Mouse (Mus musculus): ENCODE data around the gene Ppil4. TPM values are rescaled to one million over a fixed set of nuclear protein-coding genes. Genes with fewer than 3 reads are reported as not detected.

Gene Ppil4
- total and polyA plus RNA-seq, 3 experiments, result 30.5 to 86.3 (median 34.7) TPM

DNA sequence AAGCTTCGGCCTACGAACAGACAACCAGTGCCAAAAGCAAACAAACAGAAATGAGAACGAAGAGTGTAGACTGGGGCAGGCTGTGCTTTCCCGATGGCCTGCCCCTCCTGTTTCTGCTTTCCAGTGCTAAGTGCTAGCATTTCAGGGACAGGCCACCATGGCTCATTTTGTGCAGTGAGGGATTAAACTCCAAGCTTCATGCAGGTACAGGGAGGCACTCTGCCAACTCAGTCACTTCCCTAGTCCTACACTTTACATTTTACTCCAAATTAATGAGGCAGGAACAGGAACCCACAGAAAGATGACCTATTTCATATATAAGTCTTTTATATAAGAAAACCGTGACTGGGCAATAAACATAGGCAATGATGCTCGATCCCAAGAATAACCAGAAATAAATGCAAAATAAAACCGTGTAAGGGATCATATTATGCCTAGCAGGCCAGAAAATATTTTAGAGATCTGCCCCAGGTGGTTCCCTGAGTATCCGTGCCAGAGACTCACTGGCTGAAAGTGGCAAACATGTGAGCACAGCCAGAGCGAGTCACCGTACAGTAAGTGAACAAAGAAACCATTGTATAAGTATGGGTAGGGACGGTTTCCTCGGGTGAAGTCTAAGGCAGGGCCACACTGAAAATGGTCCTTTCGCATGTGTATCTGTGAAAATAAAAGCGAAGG lies 68.7 kb downstream of the Ppil4 start:
- no peaks in the 10 kb centered on the region for H3K79me2 ChIP-seq (ENCODE audit: control insufficient read depth, insufficient read depth, low read length, poor library complexity)
- H3K4me1 ChIP-seq (ENCODE audit: control insufficient read depth in 1 of 2, insufficient read depth in 2 of 2, low read length in 2 of 2), result no peaks in the 10 kb centered on the region
- H3K27ac ChIP-seq (ENCODE audit: control insufficient read depth, low read depth, low read length), result no peak overlapping the region
- no peak overlapping the region for H3K9ac ChIP-seq (ENCODE audit: control insufficient read depth, low read depth, low read length, poor library complexity, severe bottlenecking)
- H3K9me3 ChIP-seq (replicated peaks; ENCODE audit: insufficient read depth, low read length), result no peaks in the 10 kb centered on the region
- H3K4me3 ChIP-seq (ENCODE audit: control insufficient read depth in 1 of 2, insufficient read depth in 1 of 2, low read depth in 2 of 2, low read length in 2 of 2), result no peak overlapping the region
- H3K36me3 ChIP-seq (ENCODE audit: control insufficient read depth in 1 of 2, insufficient read depth in 2 of 2, low read length in 2 of 2), result no peaks in the 10 kb centered on the region
- TF ChIP-seq USF2 (IDR thresholded peaks at IDR 0.05; ENCODE audit: borderline replicate concordance in 1 of 2, insufficient read depth in 1 of 2, low read depth in 1 of 2, low read length in 2 of 2) (no peak), ZMIZ1 (IDR thresholded peaks at IDR 0.05; ENCODE audit: low read depth, low read length) (no peak), GATA1 (IDR thresholded peaks at IDR 0.05; ENCODE audit: low read depth, low read length) (no peak), ZNF384 (IDR thresholded peaks at IDR 0.05; ENCODE audit: low read depth, low read length) (no peak), KAT2A (conservative IDR thresholded peaks at IDR 0.05; ENCODE audit: low read depth, low read length) (no peak), POLR2AphosphoS2 (IDR thresholded peaks at IDR 0.05; ENCODE audit: low read length) (no peak), EP300 (IDR thresholded peaks at IDR 0.05; ENCODE audit: low read depth in 1 of 2, low read length in 2 of 2) (no peak), CTCF (IDR thresholded peaks at IDR 0.05 in 2 of 3, conservative IDR thresholded peaks at IDR 0.05 in 1 of 3; ENCODE audit: control insufficient read depth in 1 of 3, insufficient read depth in 1 of 3, low read depth in 2 of 3, low read length in 3 of 3, poor library complexity in 1 of 3, severe bottlenecking in 1 of 3) (no peak), MYC (IDR thresholded peaks at IDR 0.05; ENCODE audit: low read depth, low read length) (no peak), TAL1 (IDR thresholded peaks at IDR 0.05; ENCODE audit: low read length) (no peak), CHD1 (IDR thresholded peaks at IDR 0.05; ENCODE audit: low read depth, low read length) (no peak), UBTF (IDR thresholded peaks at IDR 0.05; ENCODE audit: borderline replicate concordance, insufficient read depth, low read depth, low read length) (no peak), POLR2AphosphoS5 (IDR thresholded peaks at IDR 0.05; ENCODE audit: borderline replicate concordance, low read depth, low read length) (no peak)
- no peaks in the 10 kb centered on the region for H3K27me3 ChIP-seq (ENCODE audit: control insufficient read depth in 1 of 2, insufficient read depth in 2 of 2, low read length in 2 of 2)
- DNase-seq (ENCODE audit: low read depth, low spot score), result no peak

- TF ChIP-seq MAFK (IDR thresholded peaks at IDR 0.05; ENCODE audit: borderline replicate concordance, low read depth, low read length) (no peak), POLR2AphosphoS2 (IDR thresholded peaks at IDR 0.05; ENCODE audit: low read length) (no peak), CHD1 (IDR thresholded peaks at IDR 0.05; ENCODE audit: low read depth, low read length) (no peak), E2F4 (IDR thresholded peaks at IDR 0.05; ENCODE audit: borderline replicate concordance, low read depth, low read length) (no peak), ZNF384 (IDR thresholded peaks at IDR 0.05; ENCODE audit: low read depth, low read length) (no peak), RAD21 (IDR thresholded peaks at IDR 0.05; ENCODE audit: low read depth, low read length) (no peak), USF2 (IDR thresholded peaks at IDR 0.05; ENCODE audit: borderline replicate concordance in 1 of 2, insufficient read depth in 1 of 2, low read depth in 1 of 2, low read length in 2 of 2) (no peak), NELFE (IDR thresholded peaks at IDR 0.05; ENCODE audit: low read depth, low read length) (no peak), MXI1 (IDR thresholded peaks at IDR 0.05; ENCODE audit: low read depth, low read length) (no peak), CTCF (IDR thresholded peaks at IDR 0.05 in 2 of 3, conservative IDR thresholded peaks at IDR 0.05 in 1 of 3; ENCODE audit: control insufficient read depth in 1 of 3, insufficient read depth in 1 of 3, low read depth in 2 of 3, low read length in 3 of 3, poor library complexity in 1 of 3, severe bottlenecking in 1 of 3) (no peak), RCOR1 (IDR thresholded peaks at IDR 0.05; ENCODE audit: low read depth, low read length) (no peak), BHLHE40 (IDR thresholded peaks at IDR 0.05; ENCODE audit: borderline replicate concordance, low read depth, low read length) (no peak), USF1 (IDR thresholded peaks at IDR 0.05; ENCODE audit: low read depth, low read length) (no peak), TBP (IDR thresholded peaks at IDR 0.05; ENCODE audit: low read depth, low read length) (no peak), POLR2AphosphoS5 (IDR thresholded peaks at IDR 0.05; ENCODE audit: borderline replicate concordance, low read depth, low read length) (no peak), TAL1 (IDR thresholded peaks at IDR 0.05; ENCODE audit: low read length) (no peak), MYC (IDR thresholded peaks at IDR 0.05; ENCODE audit: low read depth, low read length) (no peak), ELF1 (IDR thresholded peaks at IDR 0.05; ENCODE audit: low read depth, low read length) (no peak), GABPA (IDR thresholded peaks at IDR 0.05; ENCODE audit: low read depth, low read length) (no peak)
- Histone ChIP-seq H3K79me2 (ENCODE audit: control insufficient read depth, insufficient read depth, low read length, poor library complexity) (no peaks in the 10 kb centered on the region), H3K9ac (ENCODE audit: control insufficient read depth, low read depth, low read length, poor library complexity, severe bottlenecking) (no peak overlapping the region), H3K27me3 (ENCODE audit: control insufficient read depth in 1 of 2, insufficient read depth in 2 of 2, low read length in 2 of 2) (no peaks in the 10 kb centered on the region), H3K36me3 (ENCODE audit: control insufficient read depth in 1 of 2, insufficient read depth in 2 of 2, low read length in 2 of 2) (no peaks in the 10 kb centered on the region), H3K27ac (ENCODE audit: control insufficient read depth, low read depth, low read length) (no peak overlapping the region), H3K4me3 (ENCODE audit: control insufficient read depth in 1 of 2, insufficient read depth in 1 of 2, low read depth in 2 of 2, low read length in 2 of 2) (no peak overlapping the region), H3K4me1 (ENCODE audit: control insufficient read depth in 1 of 2, insufficient read depth in 2 of 2, low read length in 2 of 2) (no peaks in the 10 kb centered on the region), H3K9me3 (replicated peaks; ENCODE audit: insufficient read depth, low read length) (no peaks in the 10 kb centered on the region)
- no peak for DNase-seq (ENCODE audit: low read depth, low spot score)
Observed at GRCm38 (mm10) chr10:7861937-7862657, 69.4 kb downstream of the Ppil4 start.
